Mouse (Mus musculus) hematopoietic multipotent progenitor cell, adult 10-12 weeks (in vitro differentiated cells): Measurements from ENCODE around the gene Dennd2a. TPM values are rescaled to one million over a fixed set of nuclear protein-coding genes. Genes with fewer than 3 reads are reported as not detected.

Experiments
- polyA plus RNA-seq: library from polyadenylated mRNA; stranded (reverse); fragments of >175 nt; gene quantifications from 2 replicates; pipeline ENCODE4 v1.2.3, GENCODE M21; 2012; ENCODE audit warnings: low replicate concordance

The Dennd2a gene
- polyA plus RNA-seq, result 1.1 and 1.2 TPM in 2 replicates

GRCm38 (mm10) chr6:39557723-39558261 lies at the start of gene Dennd2a:
Gene Dennd2a, minus strand, starts transcription at chr6:39557867.

DNA sequence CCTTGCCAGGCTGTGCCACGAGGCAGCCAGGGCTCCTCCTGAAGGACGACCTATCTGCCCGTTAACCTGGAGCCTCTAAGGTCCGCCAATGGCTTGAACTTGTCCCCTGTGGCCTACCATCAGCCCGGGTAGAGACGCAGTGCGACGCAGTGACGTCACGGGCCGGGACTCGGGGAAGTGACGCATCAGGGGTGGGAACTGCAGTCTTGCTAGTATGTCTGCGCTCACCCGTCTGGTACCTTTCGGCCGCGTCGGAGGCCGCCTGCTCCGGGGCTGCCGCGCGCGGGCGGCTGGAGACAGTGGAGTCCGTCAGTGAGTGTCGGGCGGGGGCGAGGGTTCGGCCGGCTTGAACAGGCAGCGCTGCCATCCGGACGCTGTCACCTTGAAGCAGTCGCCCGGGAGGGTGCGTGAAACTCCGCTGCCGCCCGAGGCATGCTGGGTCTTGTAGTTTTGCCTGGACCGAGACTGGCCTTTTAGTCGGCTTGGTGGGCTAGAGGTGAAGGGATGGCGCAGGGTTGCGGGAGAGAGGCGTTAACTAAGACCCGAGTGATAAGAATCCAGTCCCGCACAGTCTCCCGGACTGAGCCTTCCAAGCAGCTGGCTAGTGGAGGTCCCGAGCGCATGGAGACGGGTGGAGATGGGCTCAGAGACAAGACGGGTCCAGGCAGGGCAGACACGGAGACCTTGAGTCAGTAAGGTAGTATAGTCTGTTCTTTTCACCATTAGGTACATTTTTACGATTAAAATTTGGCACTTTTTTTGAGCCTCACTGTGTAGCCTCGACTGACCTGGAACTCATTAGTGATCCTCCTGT lies 34.9 kb upstream of the Dennd2a start, which contains the start of gene Ndufb2:
Gene Ndufb2, plus strand, starts transcription at position 174 of the 814 bp plus-strand sequence.

DNA sequence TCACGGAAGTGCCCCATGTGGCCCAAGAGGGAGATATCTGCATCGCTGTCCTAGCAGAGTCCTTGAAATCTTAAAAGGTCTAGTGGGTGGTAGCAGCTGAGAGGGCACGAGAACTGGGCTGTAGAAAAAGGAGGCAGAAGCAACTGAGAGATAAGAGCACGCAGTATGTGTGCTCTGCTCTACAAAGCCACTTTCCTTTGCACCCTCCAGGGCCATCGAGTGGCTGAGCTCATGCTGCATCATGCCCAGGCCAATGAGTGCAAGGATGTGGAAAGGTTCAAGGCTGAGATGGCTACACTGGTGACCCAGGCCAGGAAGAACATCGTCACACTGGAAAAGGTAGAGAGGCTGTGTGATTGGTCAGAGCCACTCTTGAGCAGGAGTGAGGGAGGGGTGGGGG lies 27.9 kb upstream of the Dennd2a start, which contains the start of gene Gm42420:
Gene Gm42420, plus strand, starts transcription at position 237 of the 400 bp plus-strand sequence.

GRCm38 (mm10) chr6:39573791-39574554 lies 16.3 kb upstream of the Dennd2a start, which contains the start of gene Adck2:
Gene Adck2, plus strand, starts transcription at chr6:39573873.

DNA sequence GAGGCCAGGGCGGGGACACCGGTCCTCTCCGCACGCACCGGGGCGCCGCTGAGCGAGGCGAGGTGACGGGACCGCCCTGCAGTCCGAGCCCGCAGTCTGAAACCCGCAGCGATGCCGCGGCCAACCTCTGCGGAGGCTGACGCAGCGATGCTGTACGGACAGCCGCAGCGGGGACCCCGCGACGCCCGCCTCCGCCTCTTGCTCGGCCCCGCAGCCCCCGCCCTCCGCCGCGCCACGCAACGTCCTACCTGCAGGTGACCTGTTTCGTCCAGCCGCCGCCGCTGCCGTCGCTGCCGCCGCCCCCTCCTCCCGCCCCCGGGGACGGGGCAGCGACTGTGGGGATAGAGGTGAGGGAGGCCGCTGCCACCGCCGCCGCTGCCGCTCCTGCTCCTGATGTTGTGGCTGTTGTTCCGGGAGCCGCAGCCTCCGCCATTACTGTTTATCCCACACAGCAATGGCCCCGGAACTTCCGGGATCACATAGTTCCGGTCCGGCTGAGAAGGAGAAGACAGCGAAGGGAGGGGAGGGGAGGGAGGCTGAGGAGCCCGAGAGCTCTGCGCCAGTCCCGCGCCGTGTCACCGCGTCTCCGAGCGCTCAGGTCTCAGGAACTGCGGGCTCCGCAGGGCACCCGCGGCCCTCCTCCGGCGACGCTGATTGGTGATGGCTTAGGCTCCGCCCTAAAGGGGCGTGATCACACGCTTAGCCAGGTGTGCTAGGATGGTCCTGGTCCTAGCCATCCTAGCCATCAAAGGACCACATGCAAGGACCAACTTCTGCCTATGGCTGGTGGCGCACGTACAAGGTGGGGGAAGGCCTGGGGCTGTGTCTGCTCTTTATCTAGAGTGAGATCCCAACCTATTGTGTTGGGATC lies 137.6 kb downstream of the Dennd2a start, which contains the start of gene Mkrn1:
Gene Mkrn1, minus strand, starts transcription at position 612 of the 871 bp plus-strand sequence.

Other genes with a start within 250 kb of the Dennd2a start
- 6.0 and 9.6 TPM in 2 replicates for gene Slc37a3, start 180.2 kb downstream of the Dennd2a start, polyA plus RNA-seq
- 1.4 and 4.1 TPM in 2 replicates for gene Rab19, start 176.7 kb downstream of the Dennd2a start, polyA plus RNA-seq
- gene Mkrn1, start 137.4 kb downstream of the Dennd2a start, polyA plus RNA-seq, result 145 and 152 TPM in 2 replicates
- 20.6 and 37.4 TPM in 2 replicates for gene Adck2, start 16.0 kb upstream of the Dennd2a start, polyA plus RNA-seq
- gene Gm42420, start 27.9 kb upstream of the Dennd2a start, polyA plus RNA-seq, result not detected in 2 replicates
- gene Ndufb2, start 34.7 kb upstream of the Dennd2a start, polyA plus RNA-seq, result 111 and 180 TPM in 2 replicates
- gene Braf, start 167.6 kb upstream of the Dennd2a start, polyA plus RNA-seq, result 3.1 and 3.2 TPM in 2 replicates